Mouse (Mus musculus) bone marrow, adult 2 months (tissue): Measurements from ENCODE around the gene Cd8a.

ENCODE experiments used
- CTCF ChIP-seq: fragments of 200-500 bp; IDR thresholded peaks from 2 replicates; pipeline ENCODE4 v1.5.1; 2011; ENCODE audit warnings: low read length, control low read depth; ENCODE audit not compliant: control insufficient read depth, insufficient read depth
- POLR2A ChIP-seq: fragments of 200-500 bp; IDR thresholded peaks from 2 replicates; pipeline ENCODE4 v1.6.1; 2011; ENCODE audit warnings: low read depth, mild to moderate bottlenecking, control low read depth, low read length, borderline replicate concordance; ENCODE audit not compliant: control insufficient read depth

DNA sequence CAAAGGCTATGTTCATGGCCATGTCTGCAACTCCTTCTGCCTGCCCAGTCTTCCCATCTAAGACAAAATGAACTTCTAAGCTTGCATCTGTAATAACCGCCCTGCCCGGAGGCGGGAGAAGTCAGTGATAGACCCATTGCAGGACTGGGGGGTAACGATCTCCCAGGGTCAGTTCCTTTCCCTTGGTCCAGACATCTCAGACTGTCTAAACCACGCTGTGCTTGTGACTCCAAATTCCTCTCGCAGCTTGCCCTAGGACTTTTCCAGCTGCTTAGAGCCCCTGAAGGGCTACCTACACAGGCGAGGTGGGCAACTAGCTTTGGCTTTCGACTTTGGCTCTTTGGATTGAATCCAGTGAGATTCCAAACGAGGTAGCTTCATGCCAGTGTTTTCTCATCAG lies 48.4 kb upstream of the Cd8a start:
- TF ChIP-seq CTCF (no peak), POLR2A (no peak)
